Mouse (Mus musculus) midbrain, embryonic 15.5 days (tissue): ENCODE measurements at regions not wholly inside any gene's neighbourhood (a gene's known extent, or its start where the extent isn't known, plus 50 kb on each side); places are given as distances from the start of the nearest gene placed in this dataset.

Experiments used
- ATAC-seq: fragments of 200-750 bp; cut with Nextera tagmentation; replicated peaks from 2 replicates; pipeline ENCODE4 v1.8.0; 2017; ENCODE audit warnings: moderate TSS enrichment
- H3K27ac ChIP-seq: fragments of 300-500 bp; sonication (generic); 2 replicates; pipeline ENCODE4 v1.5.1; 2015; ENCODE audit warnings: mild to moderate bottlenecking, inconsistent platforms
- H3K27me3 ChIP-seq: fragments of 300-500 bp; sonication (generic); replicated peaks from 2 replicates; pipeline ENCODE4 v1.6.1; 2015; ENCODE audit warnings: inconsistent platforms
- H3K36me3 ChIP-seq: fragments of 300-500 bp; sonication (generic); replicated peaks from 2 replicates; pipeline ENCODE4 v1.6.1; 2015; ENCODE audit warnings: inconsistent platforms
- H3K4me1 ChIP-seq: fragments of 300-500 bp; sonication (generic); 2 replicates; pipeline ENCODE4 v1.6.1; 2015; ENCODE audit warnings: inconsistent platforms
- H3K4me2 ChIP-seq: fragments of 300-500 bp; sonication (generic); 2 replicates; pipeline ENCODE4 v1.6.1; 2015; ENCODE audit warnings: inconsistent platforms, mild to moderate bottlenecking, moderate library complexity
- H3K4me3 ChIP-seq: fragments of 300-500 bp; sonication (generic); 2 replicates; pipeline ENCODE4 v1.5.1; 2015; ENCODE audit warnings: mild to moderate bottlenecking, inconsistent platforms
- H3K9ac ChIP-seq: fragments of 300-500 bp; sonication (generic); 2 replicates; pipeline ENCODE4 v1.6.1; 2015; ENCODE audit warnings: mild to moderate bottlenecking, inconsistent platforms
- H3K9me3 ChIP-seq: fragments of 300-500 bp; sonication (generic); 2 replicates; pipeline ENCODE4 v1.6.1; 2016; ENCODE audit warnings: inconsistent platforms
- WGBS: fragments of 180-500 bp; shearing (Covaris S2); methylation state at CpG from one replicate; pipeline ENCODE4 v1.1.7; 2015; ENCODE audit warnings: mixed read lengths; 5-methylcytosine and 5-hydroxymethylcytosine counted together

DNA sequence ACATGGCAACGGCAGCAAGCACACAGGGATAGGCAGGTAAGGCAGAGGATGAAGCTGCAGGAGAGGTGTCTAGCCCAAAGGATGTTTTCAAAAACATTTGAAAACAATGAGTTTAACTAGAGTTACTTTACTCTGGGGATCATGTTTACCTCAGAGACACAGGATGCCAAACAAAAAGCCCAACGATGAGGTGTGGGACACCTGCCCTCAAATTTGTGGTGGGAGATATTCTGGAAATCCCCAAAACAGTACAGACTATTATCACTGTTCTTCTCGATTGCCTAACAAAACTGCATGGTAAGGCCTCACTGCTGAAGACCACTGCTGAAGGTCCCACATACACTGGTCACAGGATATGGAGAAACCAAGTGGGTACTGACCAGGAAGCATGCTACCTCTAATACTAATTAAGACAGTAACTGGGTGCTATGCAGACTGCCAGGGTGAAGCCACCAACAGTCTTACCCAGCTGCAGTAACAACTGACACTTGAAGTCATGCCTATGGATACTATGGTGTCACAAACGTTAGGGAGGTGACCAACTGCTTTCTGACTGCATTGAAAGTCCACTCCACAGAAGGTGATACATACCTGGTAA, 197.1 kb upstream of the Mkln1 start:
- no peaks in the 10 kb centered on the region for H3K36me3 ChIP-seq
- H3K9ac ChIP-seq = no peak overlapping the region
- no peak overlapping the region for H3K4me3 ChIP-seq
- no peaks in the 10 kb centered on the region for H3K27me3 ChIP-seq
- no peaks in the 10 kb centered on the region for H3K9me3 ChIP-seq
- 87% methylated on average over 4 of the region's 4 CpGs for WGBS
- H3K4me1 ChIP-seq = no peaks in the 10 kb centered on the region
- H3K4me2 ChIP-seq = no peak overlapping the region
- no peak overlapping the region for H3K27ac ChIP-seq
- no peak for ATAC-seq

DNA sequence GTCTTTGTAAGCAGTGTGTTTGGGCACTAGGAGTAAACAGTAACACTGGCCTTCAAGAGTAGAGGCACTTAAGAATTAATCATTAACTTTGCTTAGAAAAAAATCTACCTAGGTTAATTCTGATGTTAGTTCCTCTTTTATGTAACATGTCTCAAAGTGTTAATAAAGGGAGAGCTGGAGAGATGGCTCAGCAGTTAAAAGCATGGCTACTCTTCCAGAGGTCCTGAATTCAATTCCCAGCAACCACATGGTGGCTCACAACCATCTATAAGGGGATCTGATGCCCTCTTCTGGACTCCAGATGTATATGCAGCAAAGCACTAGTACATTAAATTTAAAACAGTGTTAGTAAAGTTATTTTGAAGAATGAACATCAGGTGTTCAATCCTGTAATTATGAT, 195.9 kb upstream of the Mkln1 start:
- no peaks in the 10 kb centered on the region for H3K36me3 ChIP-seq
- H3K9ac ChIP-seq = no peak overlapping the region

DNA sequence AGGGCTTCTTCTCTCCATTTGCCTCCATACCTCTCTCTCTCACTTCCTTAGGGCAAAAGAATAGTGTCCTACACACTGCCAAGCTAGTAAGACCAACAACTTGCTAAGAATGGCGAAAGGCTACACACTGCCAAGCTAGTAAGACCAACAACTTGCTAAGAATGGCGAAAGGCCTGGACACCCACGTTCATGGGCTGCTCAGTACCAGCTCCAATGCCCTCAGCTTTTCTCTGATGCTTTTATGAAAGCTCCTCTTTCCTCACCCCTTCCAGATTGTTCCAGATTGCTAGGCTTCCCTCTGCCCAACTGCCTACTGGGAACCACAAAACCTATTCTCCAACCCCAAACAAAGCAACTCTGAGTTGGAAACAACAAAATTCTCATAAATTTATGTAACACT, 194.1 kb upstream of the Mkln1 start:
- no peaks in the 10 kb centered on the region for H3K36me3 ChIP-seq
- no peak overlapping the region for H3K9ac ChIP-seq
- WGBS = 89% methylated on average over 3 of the region's 3 CpGs
- no peaks in the 10 kb centered on the region for H3K27me3 ChIP-seq
- H3K4me3 ChIP-seq = no peak overlapping the region
- no peaks in the 10 kb centered on the region for H3K9me3 ChIP-seq
- no peak overlapping the region for H3K27ac ChIP-seq
- no peak overlapping the region for H3K4me2 ChIP-seq
- H3K4me1 ChIP-seq = no peaks in the 10 kb centered on the region
- no peak for ATAC-seq

More for the DNA sequence above, 195.9 kb upstream of the Mkln1 start:
- H3K9me3 ChIP-seq = no peaks in the 10 kb centered on the region
- no peak overlapping the region for H3K4me2 ChIP-seq
- H3K4me1 ChIP-seq = no peaks in the 10 kb centered on the region
- no peak overlapping the region for H3K27ac ChIP-seq
- H3K4me3 ChIP-seq = no peak overlapping the region
- no peak for ATAC-seq
- H3K27me3 ChIP-seq = no peaks in the 10 kb centered on the region

DNA sequence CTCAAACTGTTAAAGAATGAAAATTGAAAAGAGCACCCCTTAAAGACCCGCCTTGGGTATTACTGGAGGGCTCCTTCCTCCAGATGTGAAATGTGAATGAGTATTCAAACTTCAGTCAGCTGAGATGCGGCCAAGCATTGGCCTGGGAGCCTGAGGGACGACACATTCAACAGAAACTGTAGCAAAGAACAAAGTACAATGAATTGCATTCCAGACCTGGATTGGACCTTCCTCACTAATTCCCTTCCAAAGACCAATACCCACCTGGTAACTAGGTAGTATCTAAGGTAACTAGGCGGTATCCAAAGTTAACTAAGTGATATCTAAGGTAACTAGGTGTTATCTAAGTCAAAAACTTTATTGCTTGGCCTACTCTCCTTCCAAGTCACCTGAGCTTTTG, 193.7 kb upstream of the Mkln1 start:
- Histone ChIP-seq H3K36me3 (no peaks in the 10 kb centered on the region), H3K4me2 (no peak overlapping the region), H3K27me3 (no peaks in the 10 kb centered on the region), H3K9ac (no peak overlapping the region), H3K27ac (no peak overlapping the region), H3K4me1 (no peaks in the 10 kb centered on the region), H3K4me3 (no peak overlapping the region), H3K9me3 (no peaks in the 10 kb centered on the region)
- WGBS = 88% methylated on average over 4 of the region's 4 CpGs
- no peak for ATAC-seq

DNA sequence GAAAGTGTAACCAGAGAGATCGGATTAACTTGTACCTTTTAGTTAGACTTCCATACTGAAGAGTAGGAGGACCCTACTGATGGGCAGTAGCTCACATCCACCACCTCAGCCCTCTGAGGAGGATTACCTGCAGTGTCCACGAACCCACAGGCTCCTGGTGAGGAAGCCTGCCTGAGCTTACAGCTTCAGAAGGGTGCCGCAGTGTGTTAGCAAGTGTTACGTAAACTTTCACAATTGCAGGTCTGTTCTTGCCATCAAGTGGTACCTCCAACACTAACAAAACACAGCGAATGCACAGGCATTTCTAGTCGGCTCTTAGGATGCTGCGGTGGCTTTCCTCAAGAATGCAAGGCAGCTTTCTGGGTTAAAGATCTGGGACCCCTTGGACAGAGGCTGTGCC, 192.4 kb upstream of the Mkln1 start:
- Histone ChIP-seq H3K4me2 (no peak overlapping the region), H3K27me3 (no peaks in the 10 kb centered on the region), H3K4me1 (no peaks in the 10 kb centered on the region), H3K27ac (no peak overlapping the region), H3K36me3 (no peaks in the 10 kb centered on the region), H3K9ac (no peak overlapping the region), H3K4me3 (no peak overlapping the region), H3K9me3 (no peaks in the 10 kb centered on the region)
- ATAC-seq = no peak
- 84% methylated on average over 7 of the region's 7 CpGs for WGBS

DNA sequence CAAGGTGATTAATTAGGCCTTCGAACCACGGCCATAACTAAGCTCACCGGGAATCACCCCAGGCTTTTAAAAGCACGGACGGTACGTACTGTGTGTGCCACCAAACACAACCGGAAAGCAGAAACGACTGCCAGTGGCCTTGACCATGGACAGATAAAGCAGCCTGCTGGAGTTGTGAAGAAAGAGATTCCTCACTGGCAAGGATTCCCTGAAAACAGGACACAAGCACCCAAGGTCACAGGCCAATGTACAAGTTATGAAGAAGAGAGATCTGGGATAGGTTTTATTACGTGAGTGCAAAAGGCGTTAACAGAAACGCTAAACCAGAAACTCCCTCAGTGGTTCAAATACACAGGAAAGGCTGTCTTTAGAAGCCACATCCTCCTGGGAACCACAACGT, 191.3 kb upstream of the Mkln1 start:
- H3K4me3 ChIP-seq = no peak overlapping the region
- 91% methylated on average over 12 of the region's 12 CpGs for WGBS
- H3K9me3 ChIP-seq = no peaks in the 10 kb centered on the region
- H3K27me3 ChIP-seq = no peaks in the 10 kb centered on the region
- H3K27ac ChIP-seq = no peak overlapping the region
- no peaks in the 10 kb centered on the region for H3K36me3 ChIP-seq
- ATAC-seq = no peak
- H3K9ac ChIP-seq = no peak overlapping the region
- H3K4me2 ChIP-seq = no peak overlapping the region
- no peaks in the 10 kb centered on the region for H3K4me1 ChIP-seq

DNA sequence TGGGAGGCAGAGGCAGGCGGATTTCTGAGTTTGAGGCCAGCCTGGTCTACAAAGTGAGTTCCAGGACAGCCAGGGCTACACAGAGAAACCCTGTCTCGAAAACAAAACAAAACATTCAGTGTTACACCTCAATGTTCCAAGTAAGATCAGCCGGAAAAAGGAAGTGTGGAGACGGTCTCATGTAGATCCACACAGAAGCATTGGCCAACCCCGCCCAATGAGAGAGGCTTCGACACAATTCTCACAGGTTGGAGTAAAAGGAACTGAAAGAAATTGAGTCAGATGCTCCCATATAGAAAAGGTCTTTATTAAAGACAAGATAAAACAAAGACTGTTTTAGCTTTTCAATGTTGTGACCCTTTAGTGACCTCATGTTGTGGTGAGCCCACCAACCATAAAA, 190.3 kb upstream of the Mkln1 start:
- Histone ChIP-seq H3K4me3 (no peak overlapping the region), H3K9me3 (no peaks in the 10 kb centered on the region), H3K36me3 (no peaks in the 10 kb centered on the region), H3K9ac (no peak overlapping the region), H3K27ac (no peak overlapping the region), H3K4me1 (no peaks in the 10 kb centered on the region), H3K27me3 (no peaks in the 10 kb centered on the region), H3K4me2 (no peak overlapping the region)
- ATAC-seq = no peak
- WGBS = 94% methylated on average over 6 of the region's 6 CpGs

DNA sequence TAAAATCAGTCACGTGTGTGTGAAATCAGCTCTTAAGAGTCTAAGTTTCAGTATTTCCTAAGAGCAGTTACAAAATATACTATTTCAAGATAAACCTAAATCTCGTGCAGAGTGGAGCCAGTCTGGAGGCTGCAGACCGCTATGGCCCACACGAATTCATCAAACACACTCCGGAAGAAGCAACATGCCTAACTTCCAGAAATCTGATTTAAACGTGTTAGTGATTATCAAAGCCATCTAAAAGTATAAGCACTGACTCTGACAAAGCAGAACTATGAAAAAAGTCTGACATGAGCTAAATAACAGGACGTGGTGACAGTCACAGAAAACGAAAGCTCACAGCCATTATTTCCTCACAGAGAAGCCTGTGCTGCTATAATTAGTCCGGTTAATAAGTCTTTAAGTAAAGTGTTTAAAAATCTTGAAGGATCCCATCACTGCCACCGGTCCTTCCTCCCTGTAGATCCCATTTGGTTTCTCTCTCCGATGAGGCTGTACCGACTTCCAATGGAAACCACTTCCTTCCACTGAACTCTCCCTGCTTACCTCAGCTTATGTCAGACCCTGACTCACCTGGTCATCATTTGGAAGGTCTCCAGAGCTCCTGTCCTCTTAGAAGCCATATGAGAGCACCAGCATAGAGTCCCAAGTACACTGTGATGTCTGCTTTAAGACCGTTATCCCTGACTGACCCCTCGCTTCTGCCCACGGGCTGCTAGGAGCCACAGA, 189.0 kb upstream of the Mkln1 start:
- no peak for ATAC-seq
- Histone ChIP-seq H3K27me3 (peaks cover 5% of the 10 kb centered on the region; the same call in 1 of the 2 replicates), H3K27ac (no peak overlapping the region), H3K4me1 (no peaks in the 10 kb centered on the region), H3K9me3 (no peaks in the 10 kb centered on the region), H3K4me3 (no peak overlapping the region), H3K9ac (no peak overlapping the region), H3K4me2 (no peak overlapping the region), H3K36me3 (no peaks in the 10 kb centered on the region)
- WGBS = 86% methylated on average over 15 of the region's 15 CpGs

DNA sequence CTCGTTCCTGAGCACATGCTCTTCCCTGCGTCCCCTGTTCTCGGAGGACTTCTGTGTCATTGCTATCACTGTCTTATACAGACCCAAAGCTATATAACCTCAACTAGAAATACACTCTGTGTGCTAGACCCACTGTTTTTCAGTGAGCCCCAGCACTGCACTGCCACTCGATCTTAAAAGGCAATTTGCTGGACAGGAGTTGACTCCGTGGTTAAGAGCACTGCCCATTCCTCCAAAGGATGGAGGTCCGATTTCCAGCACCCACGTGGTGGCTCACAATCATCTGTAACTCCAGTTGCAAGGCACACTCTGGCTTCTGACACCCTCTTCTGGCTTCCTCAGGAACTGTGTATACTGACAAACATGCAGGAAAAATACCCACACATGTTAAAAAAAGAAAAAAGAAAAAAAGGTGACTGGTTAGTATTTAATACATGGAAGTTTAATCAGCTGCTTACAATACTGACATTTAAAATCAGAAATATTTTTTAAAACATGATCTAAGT, 188.3 kb upstream of the Mkln1 start:
- Histone ChIP-seq H3K27me3 (peaks cover 5% of the 10 kb centered on the region; the same call in 1 of the 2 replicates), H3K9ac (no peak overlapping the region), H3K4me1 (no peaks in the 10 kb centered on the region), H3K4me2 (no peak overlapping the region), H3K27ac (no peak overlapping the region), H3K36me3 (no peaks in the 10 kb centered on the region), H3K4me3 (no peak overlapping the region), H3K9me3 (no peaks in the 10 kb centered on the region)
- WGBS = 76% methylated on average over 7 of the region's 7 CpGs
- ATAC-seq = no peak

DNA sequence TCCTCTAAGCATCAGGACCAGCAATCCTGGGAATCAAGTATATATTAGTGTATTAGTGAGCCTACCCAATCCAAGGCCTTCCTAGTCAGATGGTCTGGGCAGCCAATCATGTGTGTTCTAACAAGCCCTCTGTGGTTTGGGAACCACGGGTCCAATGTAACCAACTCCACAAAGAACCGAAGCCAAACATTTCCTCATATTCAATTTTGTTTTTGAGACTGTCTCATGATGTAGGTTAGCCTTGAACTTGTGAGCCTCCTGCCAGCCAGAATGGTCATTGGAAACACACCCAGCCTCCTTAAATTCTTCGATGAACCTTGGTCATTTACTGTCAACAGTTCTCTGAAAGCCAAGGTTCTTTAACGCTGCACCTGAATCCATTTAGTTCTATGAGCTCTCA, 187.4 kb upstream of the Mkln1 start:
- Histone ChIP-seq H3K4me3 (no peak overlapping the region), H3K4me1 (no peaks in the 10 kb centered on the region), H3K9me3 (no peaks in the 10 kb centered on the region), H3K27me3 (peaks cover 5% of the 10 kb centered on the region; the same call in 1 of the 2 replicates), H3K27ac (no peak overlapping the region), H3K36me3 (no peaks in the 10 kb centered on the region), H3K4me2 (no peak overlapping the region), H3K9ac (no peak overlapping the region)
- no peak for ATAC-seq
- WGBS = 90% methylated on average over 4 of the region's 4 CpGs

DNA sequence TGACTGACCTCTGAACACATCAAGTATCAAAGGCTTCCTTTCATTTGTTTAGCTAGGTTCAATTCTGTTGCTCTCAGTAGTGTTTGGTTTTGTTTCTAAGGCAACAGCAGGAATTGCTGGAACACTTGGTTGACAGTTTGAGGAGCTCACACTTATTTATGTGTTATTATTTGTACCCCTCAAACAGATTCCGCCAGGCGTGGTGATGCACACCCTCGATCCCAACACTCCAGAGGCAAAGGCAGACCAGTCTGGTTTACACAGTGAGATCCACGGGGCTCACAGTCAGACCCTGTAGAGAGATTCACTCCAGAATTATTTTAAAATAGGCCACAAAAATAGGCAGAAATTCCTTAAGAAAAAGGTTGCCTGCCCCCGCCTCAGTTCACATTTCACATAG, 186.9 kb upstream of the Mkln1 start:
- no peak overlapping the region for H3K4me2 ChIP-seq
- no peaks in the 10 kb centered on the region for H3K36me3 ChIP-seq
- H3K4me3 ChIP-seq = no peak overlapping the region
- no peak overlapping the region for H3K27ac ChIP-seq
- no peak overlapping the region for H3K9ac ChIP-seq
- H3K4me1 ChIP-seq = no peaks in the 10 kb centered on the region
- H3K27me3 ChIP-seq = peaks cover 5% of the 10 kb centered on the region; the same call in 1 of the 2 replicates
- no peaks in the 10 kb centered on the region for H3K9me3 ChIP-seq
- ATAC-seq = no peak
- 75% methylated on average over 5 of the region's 5 CpGs for WGBS

DNA sequence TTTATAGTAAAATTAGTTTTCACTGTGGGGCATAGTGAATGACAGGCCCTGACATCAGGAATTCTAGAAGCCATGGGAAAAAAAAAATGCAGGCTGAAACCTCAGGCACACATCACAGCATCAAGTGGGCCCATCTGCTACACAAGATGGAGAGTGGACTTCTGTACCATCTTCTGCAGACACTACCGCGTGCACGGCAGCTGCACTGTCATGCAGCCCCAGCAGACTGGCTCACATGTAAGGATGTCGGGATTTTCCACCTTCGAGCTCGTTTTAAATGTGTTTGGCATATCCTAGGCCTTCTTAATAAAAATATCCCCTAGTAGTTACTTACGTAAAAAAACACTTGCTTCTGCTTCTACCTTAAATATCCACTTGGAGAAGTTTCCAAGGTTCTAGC, 186.5 kb upstream of the Mkln1 start:
- Histone ChIP-seq H3K4me3 (no peak overlapping the region), H3K36me3 (no peaks in the 10 kb centered on the region), H3K27me3 (peaks cover 5% of the 10 kb centered on the region; the same call in 1 of the 2 replicates), H3K27ac (no peak overlapping the region), H3K9me3 (no peaks in the 10 kb centered on the region), H3K4me1 (peaks cover 3% of the 10 kb centered on the region), H3K4me2 (no peak overlapping the region), H3K9ac (no peak overlapping the region)
- WGBS = 81% methylated on average over 7 of the region's 7 CpGs
- ATAC-seq = no peak

DNA sequence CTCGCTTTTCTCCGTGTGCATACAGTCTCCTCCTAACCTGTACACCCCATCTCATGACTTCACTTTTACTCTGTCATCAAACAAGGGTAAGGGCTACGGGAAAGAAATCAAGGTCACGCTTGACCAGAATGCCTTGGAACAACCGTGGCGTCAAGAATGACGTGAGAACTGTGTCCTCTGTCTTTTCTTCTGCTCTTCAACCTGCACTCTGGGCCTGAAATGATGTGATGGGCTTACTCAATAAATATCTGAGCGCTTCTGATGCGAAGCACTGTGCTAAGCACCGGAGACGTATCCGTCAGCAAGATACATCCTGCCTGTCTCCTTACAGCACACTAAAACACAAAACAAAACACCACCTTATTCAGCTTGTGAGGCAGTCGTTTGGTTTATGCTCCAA, 185.8 kb upstream of the Mkln1 start:
- Histone ChIP-seq H3K36me3 (no peaks in the 10 kb centered on the region), H3K9me3 (no peaks in the 10 kb centered on the region), H3K4me1 (peaks cover 8% of the 10 kb centered on the region), H3K4me2 (no peak overlapping the region), H3K9ac (no peak overlapping the region), H3K27me3 (peaks cover 5% of the 10 kb centered on the region; the same call in 1 of the 2 replicates), H3K4me3 (no peak overlapping the region), H3K27ac (no peak overlapping the region)
- no peak for ATAC-seq
- 82% methylated on average over 13 of the region's 13 CpGs for WGBS
